Mouse (Mus musculus) cortical plate, adult 2 months (tissue): ENCODE results near the gene Hdac2. TPM values are rescaled to one million over a fixed set of nuclear protein-coding genes. Genes with fewer than 3 reads are reported as not detected.

Experiments used
- H3K27ac ChIP-seq: fragments of 200-500 bp; 2 replicates; pipeline ENCODE4 v1.5.1; 2012; ENCODE audit warnings: low read length, control low read depth, inconsistent platforms; ENCODE audit not compliant: insufficient read depth
- H3K4me1 ChIP-seq: fragments of 200-500 bp; 2 replicates; pipeline ENCODE4 v1.6.1; 2011; ENCODE audit warnings: low read length; ENCODE audit not compliant: control insufficient read depth, insufficient read depth
- H3K4me3 ChIP-seq: fragments of 200-500 bp; 2 replicates; pipeline ENCODE4 v1.5.1; 2011; ENCODE audit warnings: mild to moderate bottlenecking, low read length, control low read depth; ENCODE audit not compliant: insufficient read depth
- CTCF ChIP-seq: fragments of 200-500 bp; IDR thresholded peaks from 2 replicates; pipeline ENCODE4 v1.5.1; 2011; ENCODE audit warnings: mild to moderate bottlenecking, control low read depth, low read length; ENCODE audit not compliant: insufficient read depth; ENCODE audit errors: extremely low read depth
- POLR2A ChIP-seq: fragments of 200-500 bp; IDR thresholded peaks from 2 replicates; pipeline ENCODE4 v1.6.1; 2011; ENCODE audit warnings: mild to moderate bottlenecking, low read length, control low read depth; ENCODE audit not compliant: insufficient read depth; ENCODE audit errors: extremely low read depth
- polyA plus RNA-seq: library from polyadenylated mRNA; depleted of rRNA; stranded (reverse); fragments of >200 nt; gene quantifications from 2 replicates; pipeline ENCODE4 v1.2.3, GENCODE M21; 2012; rRNA removed

Gene Hdac2
- 64.9 and 70.2 TPM in 2 replicates for polyA plus RNA-seq

- TF ChIP-seq CTCF = no peak
- TF ChIP-seq POLR2A = peak; percentile 62; the same call in 1 of the 2 replicates
- Histone ChIP-seq H3K4me3 (peak within 1 kb of the TSS; percentile 61), H3K4me1 (peaks cover 9% of the 10 kb centered on the region), H3K27ac (peak within 1 kb of the TSS; percentile 98)
These were observed at the start of gene Hdac2 for GRCm38 (mm10) chr10:36974086-36974675. Gene Hdac2, plus strand, starts transcription at chr10:36974544.

GRCm38 (mm10) chr10:36928212-36928611 is 46.1 kb upstream of the Hdac2 start:
- TF ChIP-seq POLR2A = no peak
- no peak for TF ChIP-seq CTCF
- H3K27ac ChIP-seq = no peak overlapping the region
- no peak overlapping the region for H3K4me3 ChIP-seq

GRCm38 (mm10) chr10:36935863-36936262 is 38.5 kb upstream of the Hdac2 start:
- TF ChIP-seq POLR2A (no peak), CTCF (no peak)
- no peaks in the 10 kb centered on the region for H3K4me1 ChIP-seq
- H3K27ac ChIP-seq = no peak overlapping the region

More at GRCm38 (mm10) chr10:36928212-36928611, 46.1 kb upstream of the Hdac2 start:
- no peaks in the 10 kb centered on the region for H3K4me1 ChIP-seq

GRCm38 (mm10) chr10:36936271-36936670 is 38.1 kb upstream of the Hdac2 start:
- TF ChIP-seq CTCF (no peak), POLR2A (no peak)
- Histone ChIP-seq H3K4me3 (no peak overlapping the region), H3K27ac (no peak overlapping the region), H3K4me1 (no peaks in the 10 kb centered on the region)

More at GRCm38 (mm10) chr10:36935863-36936262, 38.5 kb upstream of the Hdac2 start:
- no peak overlapping the region for H3K4me3 ChIP-seq

- H3K4me3 ChIP-seq = no peak overlapping the region
These were observed 22.6 kb upstream of the Hdac2 start for GRCm38 (mm10) chr10:36951742-36952141.

GRCm38 (mm10) chr10:36952622-36953021 is 21.7 kb upstream of the Hdac2 start:
- no peak overlapping the region for H3K4me3 ChIP-seq
- no peak overlapping the region for H3K27ac ChIP-seq
- TF ChIP-seq POLR2A = no peak
- H3K4me1 ChIP-seq = no peaks in the 10 kb centered on the region

More at GRCm38 (mm10) chr10:36951742-36952141, 22.6 kb upstream of the Hdac2 start:
- TF ChIP-seq POLR2A (no peak), CTCF (no peak)
- Histone ChIP-seq H3K27ac (no peak overlapping the region), H3K4me1 (no peaks in the 10 kb centered on the region)

GRCm38 (mm10) chr10:36959563-36960110 is 14.7 kb upstream of the Hdac2 start:
- Histone ChIP-seq H3K27ac (no peak overlapping the region), H3K4me1 (no peaks in the 10 kb centered on the region), H3K4me3 (no peak overlapping the region)
- TF ChIP-seq POLR2A = no peak
- TF ChIP-seq CTCF = no peak

- H3K4me1 ChIP-seq = no peaks in the 10 kb centered on the region
- TF ChIP-seq CTCF (no peak), POLR2A (no peak)
- no peak overlapping the region for H3K27ac ChIP-seq
- H3K4me3 ChIP-seq = no peak overlapping the region
These were observed 9.9 kb upstream of the Hdac2 start for GRCm38 (mm10) chr10:36964406-36964805.

- TF ChIP-seq CTCF (no peak), POLR2A (peak; percentile 15; the same call in 1 of the 2 replicates)
- Histone ChIP-seq H3K4me3 (peak overlapping the region; percentile 61), H3K27ac (peak overlapping the region; percentile 98), H3K4me1 (peaks cover 9% of the 10 kb centered on the region)
These were observed 554 bp downstream of the Hdac2 start for GRCm38 (mm10) chr10:36974676-36975520.

GRCm38 (mm10) chr10:36981866-36982265 is 7.5 kb downstream of the Hdac2 start:
- no peak for TF ChIP-seq CTCF
- TF ChIP-seq POLR2A = no peak
- Histone ChIP-seq H3K27ac (no peak overlapping the region), H3K4me1 (peaks cover 1% of the 10 kb centered on the region), H3K4me3 (no peak overlapping the region)
